Mouse (Mus musculus): ENCODE data around the gene Myo19. TPM values are rescaled to one million over a fixed set of nuclear protein-coding genes. Genes with fewer than 3 reads are reported as not detected.

The Myo19 gene
- polyA plus RNA-seq, 1 experiment from 2014 or later, result 5.1 TPM

GRCm38 (mm10) chr11:84957591-84958270, 77.8 kb downstream of the Myo19 start, which contains the start of gene Car4:
Car4 (plus strand) TSS chr11:84957786.
- no peak within 1 kb of the TSS for H3K27ac ChIP-seq
- peak within 1 kb of the TSS; percentile 64 for H3K4me2 ChIP-seq
- peaks cover 26% of the 10 kb centered on the region for H3K4me1 ChIP-seq (replicated peaks)
- peak within 1 kb of the TSS; percentile 62 for H3K9ac ChIP-seq
- no peaks in the 10 kb centered on the region for H3K9me3 ChIP-seq
- peak within 1 kb of the TSS; percentile 39 for H3K4me3 ChIP-seq
- H3K27me3 ChIP-seq, result peaks cover 61% of the 10 kb centered on the region
- ATAC-seq (ENCODE audit: low FRiP score), result no peak; the same call in 1 of the 2 replicates
- H3K36me3 ChIP-seq, result no peaks in the 10 kb centered on the region
- WGBS, result 2% methylated on average over 49 of the region's 49 CpGs

DNA sequence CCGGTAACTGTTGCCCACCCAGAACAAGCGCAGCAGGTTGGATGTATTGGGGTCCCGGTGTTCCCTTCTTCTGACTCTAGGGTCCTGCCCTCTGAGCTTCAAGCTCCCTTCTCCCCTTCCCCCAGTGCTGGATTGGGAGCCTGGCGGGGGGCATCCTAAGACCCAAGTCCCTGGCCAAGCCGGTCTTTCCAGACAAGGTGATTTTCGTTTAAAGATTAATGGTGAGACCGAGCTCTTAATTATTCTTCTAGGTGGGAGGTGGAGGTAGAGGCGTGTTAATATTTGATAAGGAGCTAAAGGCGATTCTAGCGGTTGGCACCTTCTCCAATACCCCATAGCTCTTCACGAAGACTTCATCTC, 78.3 kb downstream of the Myo19 start:
- H3K9ac ChIP-seq, result no peak overlapping the region
- peaks cover 26% of the 10 kb centered on the region for H3K4me1 ChIP-seq (replicated peaks)
- WGBS, result 3% methylated on average over 11 of the region's 11 CpGs
- peak overlapping the region; percentile 39 for H3K4me3 ChIP-seq
- H3K27ac ChIP-seq, result no peak overlapping the region
- H3K27me3 ChIP-seq, result peaks cover 61% of the 10 kb centered on the region
- no peaks in the 10 kb centered on the region for H3K36me3 ChIP-seq
- ATAC-seq (ENCODE audit: low FRiP score), result no peak
- no peaks in the 10 kb centered on the region for H3K9me3 ChIP-seq
- H3K4me2 ChIP-seq, result peak overlapping the region; percentile 64

DNA sequence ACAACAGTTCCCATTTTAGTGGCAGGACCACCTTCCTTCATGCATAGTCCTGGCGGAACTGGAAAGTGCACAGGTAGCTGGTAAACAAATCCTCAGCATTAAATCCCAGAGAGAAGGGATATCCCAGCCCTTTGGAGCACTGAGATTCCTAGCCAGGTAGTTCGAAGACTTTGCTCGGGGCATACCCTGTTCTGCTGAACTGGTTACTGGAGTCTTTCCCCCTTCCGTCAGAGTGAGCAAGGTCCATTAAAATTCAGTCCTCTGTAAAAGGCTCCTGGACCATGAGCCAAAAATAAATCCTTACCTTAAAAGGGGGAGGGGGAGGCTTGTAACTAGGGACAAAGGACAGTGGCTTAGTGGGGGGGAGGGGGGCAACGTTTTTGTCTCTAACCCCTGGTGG, 79.2 kb downstream of the Myo19 start:
- Histone ChIP-seq H3K27me3 (peaks cover 61% of the 10 kb centered on the region), H3K4me2 (no peak overlapping the region), H3K36me3 (no peaks in the 10 kb centered on the region), H3K9ac (no peak overlapping the region), H3K4me1 (replicated peaks) (peaks cover 26% of the 10 kb centered on the region), H3K9me3 (no peaks in the 10 kb centered on the region), H3K4me3 (no peak overlapping the region), H3K27ac (no peak overlapping the region)
- 32% methylated on average over 5 of the region's 5 CpGs for WGBS
- ATAC-seq (ENCODE audit: low FRiP score), result no peak

- H3K4me2 ChIP-seq, result no peak overlapping the region
- peaks cover 26% of the 10 kb centered on the region for H3K4me1 ChIP-seq (replicated peaks)
- no peak overlapping the region for H3K4me3 ChIP-seq
- no peak overlapping the region; the same call in 1 of the 2 replicates for H3K9ac ChIP-seq
- peaks cover 60% of the 10 kb centered on the region for H3K27me3 ChIP-seq
- H3K9me3 ChIP-seq, result no peaks in the 10 kb centered on the region
- ATAC-seq (ENCODE audit: low FRiP score), result no peak
- H3K27ac ChIP-seq, result no peak overlapping the region
- no peaks in the 10 kb centered on the region for H3K36me3 ChIP-seq
- WGBS, result 3% methylated on average over 9 of the region's 9 CpGs
These were observed 79.8 kb downstream of the Myo19 start for GRCm38 (mm10) chr11:84959701-84960181.

- H3K4me2 ChIP-seq, result no peak overlapping the region
- no peak overlapping the region for H3K4me3 ChIP-seq
- whole genome bisulfite sequencing, result 38% methylated on average over 3 of the region's 3 CpGs
- no peaks in the 10 kb centered on the region for H3K9me3 ChIP-seq
- H3K36me3 ChIP-seq, result no peaks in the 10 kb centered on the region
- peaks cover 26% of the 10 kb centered on the region for H3K4me1 ChIP-seq (replicated peaks)
- no peak overlapping the region; the same call in 1 of the 2 replicates for H3K9ac ChIP-seq
- ATAC-seq (ENCODE audit: low FRiP score), result no peak
- peaks cover 56% of the 10 kb centered on the region for H3K27me3 ChIP-seq
- H3K27ac ChIP-seq, result no peak overlapping the region
These were observed 80.3 kb downstream of the Myo19 start for GRCm38 (mm10) chr11:84960291-84960690.

DNA sequence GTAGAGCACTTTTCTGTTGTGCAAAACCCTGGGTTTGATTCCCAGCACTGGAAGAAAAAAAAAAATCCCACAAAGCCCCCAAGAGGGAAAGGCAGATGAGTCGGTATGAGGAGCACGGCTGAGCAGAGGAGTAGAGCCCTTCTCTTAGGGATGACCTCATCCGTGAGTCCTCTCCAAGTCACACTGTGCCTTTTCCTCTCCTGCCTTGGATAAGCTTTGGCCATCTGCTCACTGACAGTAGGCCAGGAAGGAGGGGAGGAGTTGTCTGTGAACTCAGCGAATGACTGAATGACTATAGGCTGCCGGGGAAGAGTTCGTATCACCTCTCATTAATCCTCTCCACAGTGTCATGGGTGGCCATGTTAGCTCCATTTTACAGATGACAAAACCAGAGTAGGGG, 80.8 kb downstream of the Myo19 start:
- Histone ChIP-seq H3K27me3 (peaks cover 53% of the 10 kb centered on the region), H3K36me3 (no peaks in the 10 kb centered on the region), H3K4me1 (replicated peaks) (peaks cover 26% of the 10 kb centered on the region), H3K4me3 (no peak overlapping the region), H3K9me3 (no peaks in the 10 kb centered on the region), H3K4me2 (no peak overlapping the region), H3K27ac (no peak overlapping the region), H3K9ac (no peak overlapping the region)
- WGBS, result 77% methylated on average over 6 of the region's 6 CpGs
- no peak for ATAC-seq (ENCODE audit: low FRiP score)

Small RNAs within 50 kb of the gene (microRNA-seq; reads per million reads assigned to microRNA genes)
- not detected for gene Gm23564

Other genes starting within 250 kb of the Myo19 start
- gene Mrm1, start 60.6 kb upstream of the Myo19 start, polyA plus RNA-seq (2015; fragmentation: Nextera tagmentation; extraction: Ambion mirVana), result 9.1 and 11.7 TPM in 2 replicates
- gene Dhrs11, start 51.2 kb upstream of the Myo19 start, polyA plus RNA-seq (2015; fragmentation: Nextera tagmentation; extraction: Ambion mirVana), result 6.3 and 7.2 TPM in 2 replicates
- 70.9 and 74.4 TPM in 2 replicates for gene Ggnbp2, start 9.3 kb upstream of the Myo19 start, polyA plus RNA-seq (2015; fragmentation: Nextera tagmentation; extraction: Ambion mirVana)
- 2.1 and 2.3 TPM in 2 replicates for gene Pigw, start 137 bp downstream of the Myo19 start, polyA plus RNA-seq (2015; fragmentation: Nextera tagmentation; extraction: Ambion mirVana)
- 64.0 and 69.1 TPM in 2 replicates for gene Znhit3, start 36.2 kb downstream of the Myo19 start, polyA plus RNA-seq (2015; fragmentation: Nextera tagmentation; extraction: Ambion mirVana)
- gene Car4, start 77.6 kb downstream of the Myo19 start, polyA plus RNA-seq (2015; fragmentation: Nextera tagmentation; extraction: Ambion mirVana), result 5.1 and 5.2 TPM in 2 replicates